Mouse (Mus musculus): ENCODE results near the gene Syngr2.

GRCm38 (mm10) chr11:117803166-117803688 is 6.2 kb upstream of the Syngr2 start:
- no peak for TF ChIP-seq CTCF (IDR thresholded peaks at IDR 0.05; ENCODE audit: borderline replicate concordance, insufficient read depth, low read length)
- TF ChIP-seq POLR2A (IDR thresholded peaks at IDR 0.05; ENCODE audit: low read depth, low read length), result no peak
